Mouse (Mus musculus) 3134 (cell line): ENCODE measurements around the gene Bod1l.
A peak's percentile ranks its signal among the peaks of the same experiment; 100 is the strongest.

Source experiments
- DNase-seq: peaks from one replicate; pipeline ENCODE4 v3.0.0-alpha.2; 2011; ENCODE audit warnings: low spot score; ENCODE audit not compliant: insufficient read length; ENCODE audit errors: extremely low read depth

Bod1l gene

GRCm38 (mm10) chr5:41844147-41844529, at the start of gene Bod1l:
Bod1l (minus strand) TSS chr5:41844315.
- peak; percentile 97 for DNase-seq

- no peak for DNase-seq
Measured at GRCm38 (mm10) chr5:41893351-41893750, 49.2 kb upstream of the Bod1l start.

- no peak for DNase-seq
Measured at GRCm38 (mm10) chr5:41890871-41891270, 46.8 kb upstream of the Bod1l start.

GRCm38 (mm10) chr5:41889245-41889849, 45.2 kb upstream of the Bod1l start:
- no peak for DNase-seq

- DNase-seq = no peak
Measured at GRCm38 (mm10) chr5:41888834-41889233, 44.7 kb upstream of the Bod1l start.

- peak; percentile 31 for DNase-seq
Measured at GRCm38 (mm10) chr5:41887738-41888137, 43.6 kb upstream of the Bod1l start.

- DNase-seq = no peak
Measured at GRCm38 (mm10) chr5:41884563-41884962, 40.4 kb upstream of the Bod1l start.

GRCm38 (mm10) chr5:41871164-41871563, 27.0 kb upstream of the Bod1l start:
- no peak for DNase-seq

- peak; percentile 37 for DNase-seq
Measured at GRCm38 (mm10) chr5:41855781-41856180, 11.7 kb upstream of the Bod1l start.

- DNase-seq = no peak
Measured at GRCm38 (mm10) chr5:41845558-41845937, 1.4 kb upstream of the Bod1l start.

- peak; percentile 58 for DNase-seq
Measured at GRCm38 (mm10) chr5:41844820-41845557, 874 bp upstream of the Bod1l start.

GRCm38 (mm10) chr5:41843419-41844146, 532 bp downstream of the Bod1l start:
- peak; percentile 41 for DNase-seq

GRCm38 (mm10) chr5:41842681-41843080, 1.4 kb downstream of the Bod1l start:
- no peak for DNase-seq

- DNase-seq = no peak
Measured at GRCm38 (mm10) chr5:41841735-41842134, 2.4 kb downstream of the Bod1l start.

- no peak for DNase-seq
Measured at GRCm38 (mm10) chr5:41830100-41830499, 14.0 kb downstream of the Bod1l start.

GRCm38 (mm10) chr5:41821158-41821557, 23.0 kb downstream of the Bod1l start:
- DNase-seq = no peak

GRCm38 (mm10) chr5:41820530-41820929, 23.6 kb downstream of the Bod1l start:
- DNase-seq = no peak

- no peak for DNase-seq
Measured at GRCm38 (mm10) chr5:41812516-41812915, 31.6 kb downstream of the Bod1l start.

GRCm38 (mm10) chr5:41811279-41811678, 32.8 kb downstream of the Bod1l start:
- no peak for DNase-seq

GRCm38 (mm10) chr5:41807383-41807782, 36.7 kb downstream of the Bod1l start:
- no peak for DNase-seq

- DNase-seq = no peak
Measured at GRCm38 (mm10) chr5:41806176-41806575, 37.9 kb downstream of the Bod1l start.

- DNase-seq = no peak
Measured at GRCm38 (mm10) chr5:41805085-41805484, 39.0 kb downstream of the Bod1l start.
